Mouse (Mus musculus) mature B cell (primary cell): ENCODE data around the gene Gm17617.
"Not testable (repeated sequence)": the region's sequence is repeated elsewhere in the genome, so short reads cannot be mapped to it uniquely, and the experiment has no call there.

ENCODE experiments used
- in situ Hi-C: fragments of 300-500 bp; cut with MboI; formaldehyde crosslinking; loops from 2 replicates; pipeline ENCODE4 v1.14.3; 2019

Gene Gm17617

GRCm38 (mm10) chr13:55135382-55135781, 2.0 kb upstream of the Gm17617 start:
- in situ Hi-C loops = no loop called here

- in situ Hi-C loops = no loop called here
Measured at GRCm38 (mm10) chr13:55124903-55125302, 8.4 kb downstream of the Gm17617 start.

DNA sequence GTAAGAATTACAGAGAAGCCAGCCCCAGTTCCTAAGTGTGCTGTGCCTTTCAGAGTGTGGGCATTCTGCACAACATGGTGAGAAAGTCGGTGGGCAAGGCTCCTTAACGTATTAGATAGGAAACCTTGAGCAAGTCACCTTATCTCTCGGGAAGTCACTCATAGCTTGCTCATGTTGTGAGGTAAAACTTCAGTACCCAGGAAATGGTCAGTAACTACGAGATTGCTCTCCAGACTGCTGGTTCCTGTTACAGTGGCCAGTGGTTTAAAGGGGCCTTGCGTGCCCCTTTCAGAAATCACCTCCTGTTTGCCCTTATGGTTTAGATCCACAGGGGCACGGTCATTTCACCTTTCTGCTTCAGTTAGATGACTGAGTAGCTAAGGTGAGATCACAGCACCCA, 19.0 kb downstream of the Gm17617 start:
- in situ Hi-C loops = no loop called here

DNA sequence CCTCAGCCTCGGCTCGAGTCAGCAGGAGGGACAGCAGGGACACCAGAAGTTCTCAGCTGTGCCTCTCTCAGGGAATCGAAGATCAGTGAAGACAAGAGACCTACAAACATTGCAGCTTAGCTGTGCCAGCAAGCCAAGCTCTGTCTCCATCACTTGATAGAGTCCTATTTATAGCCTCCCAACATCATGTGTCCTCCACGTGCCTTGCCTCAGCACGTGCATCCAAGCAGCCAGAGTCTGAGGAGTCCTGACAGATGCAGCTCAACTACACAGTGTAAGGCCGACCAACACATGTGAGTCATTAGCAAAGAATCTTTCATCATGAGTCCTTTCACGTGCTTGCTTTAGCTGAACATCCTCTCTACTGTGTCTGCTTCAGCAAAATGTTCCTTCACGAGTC, 25.7 kb downstream of the Gm17617 start:
- in situ Hi-C loops = no loop called here

DNA sequence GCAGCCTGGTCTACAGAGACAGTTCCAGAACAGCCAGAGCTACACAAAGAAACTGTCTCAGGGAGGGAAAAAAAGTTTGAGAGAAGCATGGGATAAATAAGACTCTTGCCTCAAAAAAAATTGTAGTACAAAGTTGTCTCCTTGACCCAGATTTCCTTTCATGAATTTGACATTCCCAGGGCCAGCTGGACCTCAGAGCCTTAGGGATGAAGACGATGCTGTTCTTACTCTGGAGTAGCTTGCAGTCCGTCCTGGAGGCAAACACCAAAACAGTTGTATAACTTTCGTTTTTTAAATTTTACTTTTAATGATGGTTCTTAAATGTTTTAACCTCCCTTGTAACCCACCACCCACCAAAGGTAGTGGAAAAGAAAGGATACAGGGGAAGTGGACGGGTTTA, 26.2 kb downstream of the Gm17617 start:
- in situ Hi-C loops = no loop called here

DNA sequence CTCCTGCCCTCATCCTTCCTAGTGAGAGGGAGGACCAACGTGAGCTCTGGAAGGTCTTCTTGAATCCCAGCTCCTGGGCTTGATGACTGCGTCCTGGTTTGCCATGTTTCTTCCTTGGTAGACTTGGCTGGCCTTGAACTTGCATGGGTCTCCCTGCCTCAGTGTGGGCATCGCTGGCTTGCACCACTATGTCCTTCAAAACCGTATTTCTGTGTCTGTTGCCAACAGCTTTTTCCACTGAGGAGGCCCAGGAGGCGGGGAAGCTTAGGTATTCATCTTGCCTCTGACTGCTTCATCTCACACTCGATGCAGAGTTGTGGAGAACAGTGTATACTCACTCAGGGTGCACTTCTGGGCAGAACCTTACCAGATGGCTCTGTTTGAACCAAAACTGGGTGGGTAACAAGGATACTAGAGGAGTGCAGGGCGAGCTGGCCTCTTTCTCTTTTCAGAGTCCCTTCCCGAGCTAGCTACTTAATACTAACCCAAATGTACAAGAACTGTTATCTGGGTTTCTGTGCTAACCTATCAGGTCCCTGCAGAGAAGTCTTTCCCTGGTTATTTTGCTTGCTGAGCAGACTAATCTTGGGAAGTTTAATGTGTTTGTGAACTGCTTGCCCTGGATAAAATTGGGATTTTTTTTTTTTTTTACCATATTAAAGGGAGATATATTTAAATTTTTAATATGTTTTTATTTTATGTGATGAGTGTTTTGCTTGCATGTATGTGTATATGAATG, 27.2 kb downstream of the Gm17617 start:
- in situ Hi-C loops = no loop called here

- in situ Hi-C loops = no loop called here
Measured at GRCm38 (mm10) chr13:55105045-55105952, 28.0 kb downstream of the Gm17617 start, which contains the start of gene Zfp346. TSS of gene Zfp346 (plus strand) at chr13:55105311.

DNA sequence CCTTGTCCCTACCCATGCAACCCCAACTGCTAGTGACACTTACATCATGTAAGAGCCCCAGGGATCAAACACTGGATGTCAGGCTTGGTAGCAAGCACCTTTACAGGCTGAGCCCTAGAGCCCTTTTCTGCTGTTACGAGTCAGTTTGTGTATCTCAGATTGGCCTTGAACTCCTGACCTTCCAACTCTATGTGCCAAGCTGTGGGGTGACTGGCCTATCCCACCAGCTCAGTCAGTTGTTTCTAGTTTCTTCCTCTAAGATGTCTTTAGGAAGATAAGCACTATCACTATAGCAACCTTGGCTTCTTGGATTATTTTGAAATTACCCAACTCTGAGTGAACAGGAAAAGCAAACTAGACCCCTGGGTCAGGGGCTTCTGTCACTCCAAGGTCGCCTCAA, 30.0 kb downstream of the Gm17617 start:
- in situ Hi-C loops = no loop called here

GRCm38 (mm10) chr13:55102366-55102765, 31.0 kb downstream of the Gm17617 start:
- in situ Hi-C loops = no loop called here

GRCm38 (mm10) chr13:55101627-55102026, 31.7 kb downstream of the Gm17617 start:
- in situ Hi-C loops = no loop called here

DNA sequence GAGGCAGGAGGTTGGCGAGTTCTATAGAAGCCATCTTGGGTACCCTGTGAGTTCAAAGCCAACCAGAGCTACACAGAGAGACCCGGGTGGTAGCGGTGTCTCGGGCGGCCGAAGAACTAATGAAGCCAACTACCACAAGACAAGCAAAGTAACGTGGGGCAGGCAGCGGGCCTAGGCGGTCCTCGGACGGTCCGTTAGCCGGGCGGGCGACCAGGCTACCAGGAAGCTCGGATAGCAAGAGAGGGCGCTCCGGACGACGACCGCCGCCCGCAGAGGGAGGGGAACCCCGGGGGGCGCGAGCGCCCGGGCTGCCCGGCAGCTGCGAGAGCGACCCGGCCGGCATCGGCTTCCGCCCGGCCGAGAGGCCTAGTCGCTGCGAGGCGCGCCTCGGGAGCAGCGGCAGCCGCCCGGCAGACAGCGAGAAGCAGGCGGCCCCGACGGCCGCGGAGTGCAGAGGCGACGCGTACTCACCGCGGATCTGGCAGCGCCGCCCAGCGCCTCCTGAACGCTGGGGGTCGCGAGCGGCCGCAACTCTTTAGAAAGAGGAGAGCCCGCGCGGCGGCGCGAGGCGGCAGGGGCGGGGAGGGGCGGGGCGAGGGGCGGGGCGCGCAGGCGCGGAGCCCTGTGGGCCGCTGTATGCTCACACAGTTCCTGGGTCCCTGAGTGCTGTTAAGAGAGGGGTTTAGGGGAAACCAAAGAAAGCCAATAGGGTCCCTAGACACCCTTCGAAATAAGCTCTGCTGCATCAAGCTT, 33.4 kb downstream of the Gm17617 start, which contains the start of gene Uimc1:
TSS of gene Uimc1 (minus strand) at position 575 of the 753 bp plus-strand sequence.
- in situ Hi-C loops = no loop called here

DNA sequence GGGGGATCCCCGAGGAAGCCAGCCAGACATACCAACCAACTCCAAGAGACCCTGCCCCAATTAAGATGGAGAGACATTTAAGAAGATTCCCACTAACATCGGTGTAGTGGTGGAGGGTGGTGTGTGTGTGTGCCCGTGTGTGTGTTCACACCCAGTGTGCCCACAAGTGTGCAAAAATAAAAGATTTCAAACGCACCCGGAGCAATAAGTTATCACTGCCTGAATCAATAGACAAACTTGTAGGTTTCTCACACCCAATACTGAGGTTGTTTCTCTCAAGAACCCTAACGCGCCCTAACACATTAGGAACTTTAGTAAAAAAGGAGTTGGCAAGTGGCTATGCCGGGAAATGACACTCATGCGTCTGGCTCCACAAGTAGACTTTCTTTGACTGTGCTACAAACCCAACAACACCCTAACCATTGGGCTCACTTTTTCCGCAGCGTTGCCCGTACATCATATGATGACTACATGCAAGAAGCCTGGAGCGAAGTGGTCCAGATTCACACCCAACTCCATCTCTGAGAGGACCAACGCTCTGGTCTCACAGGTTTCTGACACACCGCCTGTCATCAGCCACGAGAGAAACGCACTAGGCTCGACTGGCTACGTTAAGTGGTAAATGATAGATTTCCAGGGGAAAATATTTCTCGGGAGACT, 34.2 kb downstream of the Gm17617 start:
- in situ Hi-C loops = no loop called here

- in situ Hi-C loops = not testable (repeated sequence)
Measured at GRCm38 (mm10) chr13:55097841-55098240, 35.5 kb downstream of the Gm17617 start.

- in situ Hi-C loops = no loop called here
Measured at GRCm38 (mm10) chr13:55092588-55092987, 40.8 kb downstream of the Gm17617 start.
